Mouse (Mus musculus): ENCODE measurements around the gene Gpatch1.

DNA sequence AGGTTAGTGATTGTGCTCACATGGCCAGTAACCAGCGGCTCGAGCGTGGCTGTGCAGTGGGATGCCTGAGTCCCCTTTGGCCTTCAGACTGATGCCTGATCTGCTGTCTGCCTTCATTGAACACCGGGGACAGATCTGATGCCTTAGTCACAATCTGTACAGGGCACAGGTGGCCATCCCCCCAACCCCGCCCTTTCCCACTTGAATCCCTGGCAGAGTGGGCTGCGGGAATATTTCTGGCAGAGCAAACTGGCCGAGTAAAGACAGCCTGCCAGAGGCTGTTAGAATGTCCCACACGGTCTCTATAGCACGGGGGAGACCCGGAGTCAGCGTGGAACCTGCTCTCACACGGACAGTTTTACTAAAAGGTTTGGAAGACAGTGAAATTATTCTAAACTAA lies 39.4 kb upstream of the Gpatch1 start:
- TF ChIP-seq CTCF (IDR thresholded peaks at IDR 0.05; ENCODE audit: borderline replicate concordance, control insufficient read depth, extremely low read depth, insufficient read depth, low read length, poor library complexity) (no peak), POLR2A (IDR thresholded peaks at IDR 0.05; ENCODE audit: control insufficient read depth, extremely low read depth, insufficient read depth, low read length, poor library complexity) (no peak)
